Mouse (Mus musculus) myocyte (in vitro differentiated cells): Measurements from ENCODE around the gene C4b. TPM values are rescaled to one million over a fixed set of nuclear protein-coding genes. Genes with fewer than 3 reads are reported as not detected.
"Not testable (repeated sequence)": the region's sequence is repeated elsewhere in the genome, so short reads cannot be mapped to it uniquely, and the experiment has no call there.

Experiments used
- H3K27me3 ChIP-seq: one replicate; pipeline ENCODE4 v1.6.1; 2011; ENCODE audit not compliant: control insufficient read depth, insufficient read depth, insufficient read length
- H3K36me3 ChIP-seq: one replicate; pipeline ENCODE4 v1.6.1; 2011; ENCODE audit not compliant: control insufficient read depth, insufficient read depth
- H3K4me2 ChIP-seq: one replicate; pipeline ENCODE4 v1.6.1; 2011; ENCODE audit warnings: low read depth, control low read depth
- H3K4me3 ChIP-seq: one replicate; pipeline ENCODE4 v1.5.1; 2011; ENCODE audit warnings: mild to moderate bottlenecking, control low read depth, moderate library complexity
- H3K79me2 ChIP-seq: one replicate; pipeline ENCODE4 v1.6.1; 2011; ENCODE audit not compliant: control insufficient read depth, insufficient read depth
- H3ac ChIP-seq: one replicate; pipeline ENCODE4 v1.6.1; 2011; ENCODE audit not compliant: control insufficient read depth, insufficient read length
- CEBPB ChIP-seq: IDR thresholded peaks from 2 replicates; pipeline ENCODE4 v1.6.1; 2011; ENCODE audit warnings: mild to moderate bottlenecking, moderate library complexity; ENCODE audit not compliant: poor library complexity, insufficient read depth, severe bottlenecking
- E2F4 ChIP-seq: IDR thresholded peaks from one replicate; pipeline ENCODE4 v1.6.1; 2011; ENCODE audit warnings: mild to moderate bottlenecking, control low read depth, moderate library complexity; ENCODE audit not compliant: insufficient read depth
- MAX ChIP-seq: IDR thresholded peaks from one replicate; pipeline ENCODE4 v1.6.1; 2011; ENCODE audit warnings: low read depth, mild to moderate bottlenecking, control low read depth
- MYOD1 ChIP-seq, 3 experiments: IDR thresholded peaks; one replicate each; pipeline ENCODE4 v1.6.1; 2011; ENCODE audit warnings: control low read depth in 2 of 3, low read depth in 2 of 3, mild to moderate bottlenecking in 2 of 3, moderate library complexity in 1 of 3; ENCODE audit not compliant: insufficient read length in 2 of 3, control insufficient read depth in 1 of 3
- MYOG ChIP-seq, 3 experiments: IDR thresholded peaks; one replicate each; pipeline ENCODE4 v1.6.1; 2011; ENCODE audit warnings: control low read depth in 2 of 3, low read depth in 2 of 3, mild to moderate bottlenecking in 2 of 3; ENCODE audit not compliant: insufficient read length in 2 of 3, control insufficient read depth in 1 of 3, insufficient read depth in 1 of 3
- POLR2A ChIP-seq: IDR thresholded peaks from one replicate; pipeline ENCODE4 v1.6.1; 2011; ENCODE audit warnings: low read depth, mild to moderate bottlenecking, control low read depth, moderate library complexity; ENCODE audit not compliant: insufficient read length
- POLR2AphosphoS2 ChIP-seq: IDR thresholded peaks from one replicate; pipeline ENCODE4 v1.6.1; 2011; ENCODE audit warnings: low read depth, control low read depth; ENCODE audit not compliant: insufficient read length
- REST ChIP-seq: IDR thresholded peaks from one replicate; pipeline ENCODE4 v1.6.1; 2011; ENCODE audit warnings: mild to moderate bottlenecking, control low read depth, moderate library complexity; ENCODE audit not compliant: insufficient read depth, insufficient read length
- SRF ChIP-seq: IDR thresholded peaks from one replicate; pipeline ENCODE4 v1.6.1; 2011; ENCODE audit warnings: low read depth; ENCODE audit not compliant: control insufficient read depth, insufficient read length
- TCF12 ChIP-seq: IDR thresholded peaks from one replicate; pipeline ENCODE4 v1.6.1; 2011; ENCODE audit warnings: mild to moderate bottlenecking, control low read depth; ENCODE audit not compliant: poor library complexity, insufficient read depth, severe bottlenecking
- TCF3 ChIP-seq: IDR thresholded peaks from one replicate; pipeline ENCODE4 v1.6.1; 2011; ENCODE audit warnings: low read depth, control low read depth; ENCODE audit not compliant: insufficient read length
- USF1 ChIP-seq: IDR thresholded peaks from one replicate; pipeline ENCODE4 v1.6.1; 2011; ENCODE audit warnings: low read depth, mild to moderate bottlenecking, control low read depth, moderate library complexity
- polyA plus RNA-seq: library from polyadenylated mRNA; unstranded; fragments of >200 nt; fragmentation: generic; extraction: Trizol; gene quantifications from one replicate; pipeline ENCODE4 v1.2.1, GENCODE M21; 2012; ENCODE audit warnings: missing spikeins

The C4b gene
- polyA plus RNA-seq, 1 experiment = not detected

- TF ChIP-seq POLR2AphosphoS2 = no peak
- no peak for TF ChIP-seq CEBPB
- TF ChIP-seq REST = no peak
- no peak for TF ChIP-seq TCF12
- no peak for TF ChIP-seq USF1
- TF ChIP-seq E2F4 = no peak
- TF ChIP-seq MYOD1 (IDR thresholded peaks at IDR 0.05; ENCODE audit: control insufficient read depth in 1 of 3, insufficient read length in 2 of 3, low read depth in 2 of 3) = no peak
- TF ChIP-seq MAX = no peak
- TF ChIP-seq SRF = no peak
- TF ChIP-seq POLR2A = no peak
- TF ChIP-seq TCF3 = no peak
- TF ChIP-seq MYOG (IDR thresholded peaks at IDR 0.05; ENCODE audit: control insufficient read depth in 1 of 3, insufficient read depth in 1 of 3, insufficient read length in 2 of 3, low read depth in 2 of 3) = no peak
- Histone ChIP-seq H3ac (no peak overlapping the region), H3K79me2 (no peaks in the 10 kb centered on the region), H3K36me3 (no peaks in the 10 kb centered on the region), H3K4me2 (no peak overlapping the region), H3K4me3 (no peak overlapping the region), H3K27me3 (peaks cover 13% of the 10 kb centered on the region)
These were observed 524 bp upstream of the C4b start for GRCm38 (mm10) chr17:34744206-34744605.

GRCm38 (mm10) chr17:34740280-34740679 is 3.4 kb downstream of the C4b start:
- Histone ChIP-seq H3ac (no peak overlapping the region), H3K4me3 (no peak overlapping the region), H3K79me2 (no peaks in the 10 kb centered on the region), H3K4me2 (no peak overlapping the region), H3K27me3 (peaks cover 26% of the 10 kb centered on the region), H3K36me3 (no peaks in the 10 kb centered on the region)
- no peak for TF ChIP-seq E2F4
- TF ChIP-seq MYOD1 (IDR thresholded peaks at IDR 0.05; ENCODE audit: control insufficient read depth in 1 of 3, insufficient read length in 2 of 3, low read depth in 2 of 3) = no peak
- no peak for TF ChIP-seq TCF3
- no peak for TF ChIP-seq TCF12
- TF ChIP-seq MAX = no peak
- no peak for TF ChIP-seq USF1
- no peak for TF ChIP-seq SRF
- no peak for TF ChIP-seq REST
- no peak for TF ChIP-seq MYOG (IDR thresholded peaks at IDR 0.05; ENCODE audit: control insufficient read depth in 1 of 3, insufficient read depth in 1 of 3, insufficient read length in 2 of 3, low read depth in 2 of 3)
- TF ChIP-seq CEBPB = no peak
- no peak for TF ChIP-seq POLR2A
- no peak for TF ChIP-seq POLR2AphosphoS2

- H3K79me2 ChIP-seq = not testable (repeated sequence)
These were observed 4.0 kb downstream of the C4b start for GRCm38 (mm10) chr17:34739708-34740107.

GRCm38 (mm10) chr17:34737466-34737865 is 6.2 kb downstream of the C4b start:
- peaks cover 52% of the 10 kb centered on the region for H3K27me3 ChIP-seq
- H3K36me3 ChIP-seq, H3ac ChIP-seq, H3K79me2 ChIP-seq, H3K4me3 ChIP-seq, H3K4me2 ChIP-seq: not testable (repeated sequence)

More at GRCm38 (mm10) chr17:34739708-34740107, 4.0 kb downstream of the C4b start:
- not testable (repeated sequence) for H3ac ChIP-seq, H3K4me2 ChIP-seq, H3K4me3 ChIP-seq, H3K36me3 ChIP-seq
- H3K27me3 ChIP-seq = peaks cover 32% of the 10 kb centered on the region

GRCm38 (mm10) chr17:34729779-34730553 is 13.7 kb downstream of the C4b start:
- not testable (repeated sequence) for H3ac ChIP-seq, H3K79me2 ChIP-seq, H3K36me3 ChIP-seq, H3K4me2 ChIP-seq, H3K4me3 ChIP-seq
- H3K27me3 ChIP-seq = peaks cover 65% of the 10 kb centered on the region

- H3K27me3 ChIP-seq = peaks cover 57% of the 10 kb centered on the region
- H3K36me3 ChIP-seq, H3K4me2 ChIP-seq, H3K4me3 ChIP-seq, H3K79me2 ChIP-seq, H3ac ChIP-seq: not testable (repeated sequence)
These were observed 14.5 kb downstream of the C4b start for GRCm38 (mm10) chr17:34729155-34729554.
